Mouse (Mus musculus) embryo, embryonic 11.5 days (tissue): ENCODE results near the gene Tmem59.

Source experiments
- DNase-seq: peaks from one replicate; pipeline ENCODE4 v3.0.0-alpha.2; 2012; ENCODE audit warnings: low read depth, low spot score

The Tmem59 gene

GRCm38 (mm10) chr4:107178182-107178829 lies at the start of gene Tmem59:
TSS of gene Tmem59 (plus strand) at chr4:107178399.
- peak; percentile 88 for DNase-seq

GRCm38 (mm10) chr4:107129373-107129772 lies 48.8 kb upstream of the Tmem59 start:
- DNase-seq: no peak

GRCm38 (mm10) chr4:107130534-107130933 lies 47.7 kb upstream of the Tmem59 start:
- DNase-seq: no peak

GRCm38 (mm10) chr4:107134891-107135290 lies 43.3 kb upstream of the Tmem59 start:
- DNase-seq: no peak

- no peak for DNase-seq
Observed at GRCm38 (mm10) chr4:107135663-107136062, 42.5 kb upstream of the Tmem59 start.

GRCm38 (mm10) chr4:107136531-107136930 lies 41.7 kb upstream of the Tmem59 start:
- DNase-seq: no peak

GRCm38 (mm10) chr4:107138948-107139835 lies 39.0 kb upstream of the Tmem59 start:
- no peak for DNase-seq

GRCm38 (mm10) chr4:107139836-107140631 lies 38.2 kb upstream of the Tmem59 start:
- no peak for DNase-seq

- DNase-seq: no peak
Observed at GRCm38 (mm10) chr4:107143511-107143910, 34.7 kb upstream of the Tmem59 start.

- DNase-seq: no peak
Observed at GRCm38 (mm10) chr4:107150991-107151390, 27.2 kb upstream of the Tmem59 start.

- DNase-seq: no peak
Observed at GRCm38 (mm10) chr4:107152571-107152970, 25.6 kb upstream of the Tmem59 start.

GRCm38 (mm10) chr4:107156983-107157401 lies 21.2 kb upstream of the Tmem59 start:
- DNase-seq: no peak

- no peak for DNase-seq
Observed at GRCm38 (mm10) chr4:107159166-107159773, 18.9 kb upstream of the Tmem59 start.

GRCm38 (mm10) chr4:107160181-107160580 lies 18.0 kb upstream of the Tmem59 start:
- no peak for DNase-seq

- DNase-seq: no peak
Observed at GRCm38 (mm10) chr4:107163341-107163740, 14.9 kb upstream of the Tmem59 start.

- DNase-seq: peak; percentile 72
Observed at GRCm38 (mm10) chr4:107163756-107164587, 14.2 kb upstream of the Tmem59 start.

GRCm38 (mm10) chr4:107166700-107167099 lies 11.5 kb upstream of the Tmem59 start:
- no peak for DNase-seq

- no peak for DNase-seq
Observed at GRCm38 (mm10) chr4:107167798-107168197, 10.4 kb upstream of the Tmem59 start.

- no peak for DNase-seq
Observed at GRCm38 (mm10) chr4:107177506-107177905, 693 bp upstream of the Tmem59 start.

GRCm38 (mm10) chr4:107178830-107179490 lies 761 bp downstream of the Tmem59 start, which contains the start of gene Tceanc2:
TSS of gene Tceanc2 (minus strand) at chr4:107179116.
- DNase-seq: peak; percentile 37
